Mouse (Mus musculus) heart, embryonic 10.5 days (tissue): Measurements from ENCODE around the gene Gm10234. TPM values are rescaled to one million over a fixed set of nuclear protein-coding genes. Genes with fewer than 3 reads are reported as not detected.

ENCODE experiments used
- polyA plus RNA-seq: library from polyadenylated mRNA; unstranded; fragments of >200 nt; fragmentation: Nextera tagmentation; extraction: Ambion mirVana; gene quantifications from 2 replicates; pipeline ENCODE4 v1.2.1, GENCODE M21; 2016

Gene Gm10234
- polyA plus RNA-seq, 1 experiment from 2014 or later, result not detected

Other genes starting within 250 kb of the Gm10234 start
- 3.7 and 4.6 TPM in 2 replicates for gene Kbtbd8, start 204.9 kb upstream of the Gm10234 start, polyA plus RNA-seq